Mouse (Mus musculus) forebrain, embryonic 12.5 days (tissue): Measurements from ENCODE around the gene Efna5. TPM values are rescaled to one million over a fixed set of nuclear protein-coding genes. Genes with fewer than 3 reads are reported as not detected.

Experiments
- ATAC-seq: fragments of 200-750 bp; cut with Nextera tagmentation; 2 replicates; pipeline ENCODE4 v1.8.0; 2017; ENCODE audit warnings: moderate TSS enrichment; ENCODE audit not compliant: low FRiP score
- H3K27ac ChIP-seq: fragments of 300-500 bp; sonication (generic); 2 replicates; pipeline ENCODE4 v1.5.1; 2016; ENCODE audit warnings: mild to moderate bottlenecking
- H3K27me3 ChIP-seq: fragments of 300-500 bp; sonication (generic); 2 replicates; pipeline ENCODE4 v1.6.1; 2016; ENCODE audit warnings: mild to moderate bottlenecking
- H3K36me3 ChIP-seq: fragments of 300-500 bp; sonication (generic); replicated peaks from 2 replicates; pipeline ENCODE4 v1.6.1; 2016; ENCODE audit warnings: mild to moderate bottlenecking
- H3K4me1 ChIP-seq: fragments of 300-500 bp; sonication (generic); 2 replicates; pipeline ENCODE4 v1.6.1; 2016
- H3K4me2 ChIP-seq: fragments of 300-500 bp; sonication (generic); 2 replicates; pipeline ENCODE4 v1.6.1; 2016; ENCODE audit warnings: mild to moderate bottlenecking, moderate library complexity
- H3K4me3 ChIP-seq: fragments of 300-500 bp; sonication (generic); replicated peaks from 2 replicates; pipeline ENCODE4 v1.5.1; 2016; ENCODE audit warnings: mild to moderate bottlenecking
- H3K9ac ChIP-seq: fragments of 300-500 bp; sonication (generic); 2 replicates; pipeline ENCODE4 v1.6.1; 2016; ENCODE audit warnings: mild to moderate bottlenecking
- H3K9me3 ChIP-seq: fragments of 300-500 bp; sonication (generic); 2 replicates; pipeline ENCODE4 v1.6.1; 2016
- WGBS: fragments of 180-500 bp; shearing (Covaris S2); methylation state at CpG from one replicate; pipeline ENCODE4 v1.1.7; 2016; 5-methylcytosine and 5-hydroxymethylcytosine counted together
- polyA plus RNA-seq: library from polyadenylated mRNA; unstranded; fragments of >200 nt; fragmentation: Nextera tagmentation; extraction: Ambion mirVana; gene quantifications from 2 replicates; pipeline ENCODE4 v1.2.1, GENCODE M21; 2016

Gene Efna5
- polyA plus RNA-seq, 1 experiment from 2014 or later: 45.7 TPM

DNA sequence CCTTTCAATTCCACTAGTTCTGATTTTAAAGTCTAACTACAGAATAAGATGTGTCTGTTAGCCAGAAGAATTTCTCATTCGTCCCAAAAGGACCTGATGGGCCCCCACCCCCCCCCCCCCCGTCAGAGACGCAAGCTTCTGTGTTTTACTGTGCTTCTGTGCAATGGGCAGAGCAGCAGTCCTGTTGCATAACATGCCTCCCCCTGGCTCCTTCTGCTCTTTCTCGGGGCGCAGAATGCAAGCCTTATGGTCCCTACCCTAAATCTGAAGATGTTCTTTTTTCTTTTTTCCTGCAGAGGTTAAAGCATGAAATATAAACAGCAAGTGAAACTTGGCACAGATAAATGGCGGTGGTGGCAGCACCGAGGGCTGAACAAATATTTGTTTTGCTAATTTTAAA, 224.5 kb downstream of the Efna5 start:
- WGBS: 81% methylated on average over 7 of the region's 7 CpGs

DNA sequence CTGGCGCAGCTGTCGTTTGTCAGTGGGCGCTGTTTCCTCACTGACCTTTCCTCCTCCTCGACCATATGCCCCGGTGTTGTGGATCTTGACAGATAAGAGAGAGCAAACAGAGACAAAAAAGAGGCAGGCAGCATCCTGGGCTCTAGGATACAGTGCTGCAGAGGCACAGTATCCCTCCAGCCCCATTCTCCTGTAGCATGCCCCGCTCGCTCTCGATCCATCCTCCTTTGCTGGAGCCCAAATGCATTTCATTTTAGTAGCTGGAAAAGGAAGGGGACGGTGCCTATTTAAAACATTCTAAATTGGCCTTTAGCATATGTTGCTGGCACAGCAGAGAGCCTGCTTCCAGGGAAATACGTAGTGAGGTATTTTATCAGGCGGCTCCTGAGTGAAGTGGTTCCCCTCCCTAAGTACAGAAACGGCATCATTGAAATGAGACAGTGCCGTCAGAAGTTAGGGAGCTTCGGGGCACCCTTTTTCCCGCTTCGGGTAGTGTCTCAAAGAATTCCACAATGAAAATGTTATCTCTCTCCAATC, 225.2 kb downstream of the Efna5 start:
- WGBS: 85% methylated on average over 16 of the region's 16 CpGs
- peaks cover 39% of the 10 kb centered on the region for H3K4me1 ChIP-seq
- no peak overlapping the region for H3K9ac ChIP-seq
- no peaks in the 10 kb centered on the region for H3K36me3 ChIP-seq
- peaks cover 8% of the 10 kb centered on the region; the same call in 1 of the 2 replicates for H3K27me3 ChIP-seq
- H3K4me2 ChIP-seq: no peak overlapping the region
- H3K4me3 ChIP-seq: no peak overlapping the region
- no peak for ATAC-seq
- H3K9me3 ChIP-seq: no peaks in the 10 kb centered on the region
- no peak overlapping the region for H3K27ac ChIP-seq

More for the DNA sequence above, 224.5 kb downstream of the Efna5 start:
- no peak for ATAC-seq
- Histone ChIP-seq H3K27me3 (peaks cover 8% of the 10 kb centered on the region; the same call in 1 of the 2 replicates), H3K27ac (no peak overlapping the region), H3K4me2 (no peak overlapping the region), H3K4me1 (peaks cover 39% of the 10 kb centered on the region), H3K4me3 (no peak overlapping the region), H3K9ac (no peak overlapping the region), H3K9me3 (no peaks in the 10 kb centered on the region), H3K36me3 (no peaks in the 10 kb centered on the region)

- Histone ChIP-seq H3K4me2 (no peak overlapping the region), H3K4me1 (peaks cover 11% of the 10 kb centered on the region; the same call in 1 of the 2 replicates), H3K36me3 (no peaks in the 10 kb centered on the region), H3K9ac (no peak overlapping the region), H3K4me3 (no peak overlapping the region), H3K27me3 (peaks cover 8% of the 10 kb centered on the region; the same call in 1 of the 2 replicates), H3K27ac (no peak overlapping the region), H3K9me3 (no peaks in the 10 kb centered on the region)
- 78% methylated on average over 6 of the region's 6 CpGs for WGBS
- ATAC-seq: no peak
Measured at GRCm38 (mm10) chr17:62652451-62652850, 228.7 kb downstream of the Efna5 start.

- Histone ChIP-seq H3K27ac (no peak overlapping the region), H3K4me3 (no peak overlapping the region), H3K9me3 (no peaks in the 10 kb centered on the region), H3K27me3 (peaks cover 3% of the 10 kb centered on the region; the same call in 1 of the 2 replicates), H3K9ac (no peak overlapping the region), H3K36me3 (no peaks in the 10 kb centered on the region), H3K4me2 (no peak overlapping the region), H3K4me1 (0 out of 2 replicates have a peak, but pooled peaks cover 5% of the 10 kb centered on the region)
- ATAC-seq: no peak
- 92% methylated on average over 8 of the region's 8 CpGs for WGBS
Measured at GRCm38 (mm10) chr17:62651696-62652095, 229.4 kb downstream of the Efna5 start.

GRCm38 (mm10) chr17:62649293-62649950, 231.7 kb downstream of the Efna5 start:
- WGBS: 93% methylated on average over 10 of the region's 10 CpGs
- Histone ChIP-seq H3K4me3 (no peak overlapping the region), H3K27ac (no peak overlapping the region), H3K27me3 (no peaks in the 10 kb centered on the region), H3K36me3 (no peaks in the 10 kb centered on the region), H3K4me2 (no peak overlapping the region), H3K9ac (no peak overlapping the region), H3K4me1 (0 out of 2 replicates have a peak, but pooled peaks cover 5% of the 10 kb centered on the region), H3K9me3 (no peaks in the 10 kb centered on the region)
- no peak for ATAC-seq

DNA sequence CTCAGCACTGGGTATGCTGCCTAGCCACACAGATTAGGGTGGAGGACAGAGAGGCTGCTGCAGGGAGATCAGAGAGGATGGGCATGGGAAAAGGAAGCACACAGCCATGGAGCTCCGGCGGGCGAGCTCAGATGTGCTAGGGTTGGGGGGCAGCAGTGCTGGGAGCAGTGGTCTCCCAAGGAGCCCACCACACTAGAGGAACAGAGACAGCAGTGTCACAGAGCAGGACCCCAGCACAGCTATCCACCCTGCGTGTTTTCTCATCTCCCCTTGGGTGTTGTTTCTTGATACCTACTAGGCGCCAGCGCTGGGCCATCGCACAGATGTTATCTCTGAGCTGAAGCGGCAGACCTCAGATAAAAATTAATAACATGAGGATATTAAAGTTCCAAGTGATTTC, 234.3 kb downstream of the Efna5 start:
- no peaks in the 10 kb centered on the region for H3K27me3 ChIP-seq
- ATAC-seq: no peak
- 91% methylated on average over 8 of the region's 8 CpGs for WGBS
- H3K27ac ChIP-seq: no peak overlapping the region
- no peaks in the 10 kb centered on the region for H3K9me3 ChIP-seq
- no peak overlapping the region for H3K9ac ChIP-seq
- no peak overlapping the region for H3K4me2 ChIP-seq
- no peak overlapping the region for H3K4me3 ChIP-seq
- H3K36me3 ChIP-seq: no peaks in the 10 kb centered on the region
- H3K4me1 ChIP-seq: peaks cover 6% of the 10 kb centered on the region; the same call in 1 of the 2 replicates

DNA sequence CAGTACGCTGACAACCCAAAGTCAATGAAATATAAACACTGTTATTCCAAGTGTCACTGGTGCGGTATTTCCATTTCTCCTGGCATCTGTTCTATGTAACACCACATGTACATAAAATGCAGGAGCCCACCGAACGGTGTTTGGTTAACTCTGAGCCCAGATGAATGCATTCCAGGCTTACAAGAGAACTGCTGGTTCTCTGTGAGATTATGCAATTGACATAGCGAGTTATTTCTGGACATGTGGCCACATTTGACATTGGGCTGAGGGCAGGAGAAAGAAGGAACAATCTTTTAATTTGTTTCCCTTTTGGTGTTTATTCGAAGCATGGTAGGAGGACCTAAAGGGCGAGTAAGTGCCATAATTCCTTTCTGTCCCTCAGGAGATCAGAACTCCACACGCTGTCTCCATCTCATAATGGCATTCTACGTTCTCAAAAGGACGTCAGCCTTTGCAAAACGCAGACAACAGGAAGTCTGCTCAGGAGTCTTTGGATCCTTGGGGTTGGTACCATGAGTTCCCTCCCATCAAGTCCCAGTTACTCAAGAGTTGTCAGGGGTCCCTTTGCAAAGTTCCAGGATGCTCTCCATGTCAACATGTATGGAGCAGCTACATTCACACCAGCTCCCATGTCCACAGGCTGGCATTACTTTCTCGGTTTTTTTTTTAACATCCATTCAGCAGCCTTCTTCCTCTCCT, 238.5 kb downstream of the Efna5 start:
- H3K27ac ChIP-seq: no peak overlapping the region
- H3K4me1 ChIP-seq: peaks cover 6% of the 10 kb centered on the region; the same call in 1 of the 2 replicates
- H3K36me3 ChIP-seq: no peaks in the 10 kb centered on the region
- no peak for ATAC-seq
- H3K4me3 ChIP-seq: no peak overlapping the region
- no peaks in the 10 kb centered on the region for H3K9me3 ChIP-seq
- 78% methylated on average over 12 of the region's 12 CpGs for WGBS
- no peak overlapping the region for H3K9ac ChIP-seq
- H3K27me3 ChIP-seq: no peaks in the 10 kb centered on the region
- no peak overlapping the region for H3K4me2 ChIP-seq

DNA sequence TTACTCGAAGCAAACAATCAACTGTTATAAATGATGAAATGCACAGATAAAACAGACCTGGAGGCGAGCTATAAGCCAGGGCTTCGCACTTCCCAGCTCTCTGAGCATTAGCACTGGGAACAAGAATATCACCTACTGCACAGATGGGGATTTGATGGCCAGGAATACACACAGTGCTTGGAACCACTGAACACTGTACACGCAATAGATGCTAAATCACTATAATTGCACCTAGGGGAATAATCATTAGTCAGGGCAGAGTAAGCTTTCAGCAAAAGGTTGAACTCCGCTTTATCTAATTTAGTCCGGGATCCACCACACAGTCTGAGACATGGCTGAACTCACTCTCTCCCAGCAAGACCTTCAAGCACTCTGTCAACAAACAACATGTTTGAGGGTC, 240.5 kb downstream of the Efna5 start:
- no peaks in the 10 kb centered on the region for H3K27me3 ChIP-seq
- H3K9me3 ChIP-seq: no peaks in the 10 kb centered on the region
- peaks cover 6% of the 10 kb centered on the region; the same call in 1 of the 2 replicates for H3K4me1 ChIP-seq
- H3K27ac ChIP-seq: no peak overlapping the region
- ATAC-seq: no peak; the same call in 1 of the 2 replicates
- H3K36me3 ChIP-seq: no peaks in the 10 kb centered on the region
- H3K9ac ChIP-seq: no peak overlapping the region
- no peak overlapping the region for H3K4me2 ChIP-seq
- WGBS: 88% methylated on average over 6 of the region's 6 CpGs
- H3K4me3 ChIP-seq: no peak overlapping the region

DNA sequence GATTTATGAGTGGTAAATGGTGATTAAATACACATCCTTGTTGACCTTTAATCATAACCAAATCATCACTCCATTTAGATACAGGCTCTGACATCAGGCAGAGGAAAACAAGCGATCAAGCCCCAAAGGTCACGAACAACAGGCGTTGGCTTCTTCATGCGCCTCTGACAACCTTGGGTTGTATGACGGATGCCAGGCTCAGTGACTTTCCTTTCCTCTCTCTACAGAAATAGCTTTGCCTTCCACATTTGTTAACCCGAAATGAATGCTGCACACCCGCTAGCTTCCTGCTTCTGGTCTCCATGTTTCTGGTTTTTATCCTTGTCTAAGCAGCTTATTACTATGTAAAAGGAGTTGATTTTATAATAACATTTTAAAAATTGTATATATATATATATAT, 244.2 kb downstream of the Efna5 start:
- Histone ChIP-seq H3K27ac (no peak overlapping the region), H3K36me3 (no peaks in the 10 kb centered on the region), H3K27me3 (no peaks in the 10 kb centered on the region), H3K4me1 (no peaks in the 10 kb centered on the region), H3K4me2 (no peak overlapping the region), H3K4me3 (no peak overlapping the region), H3K9me3 (no peaks in the 10 kb centered on the region), H3K9ac (no peak overlapping the region)
- 93% methylated on average over 7 of the region's 7 CpGs for WGBS
- no peak for ATAC-seq

- no peak overlapping the region for H3K4me2 ChIP-seq
- no peak overlapping the region for H3K9ac ChIP-seq
- H3K27ac ChIP-seq: no peak overlapping the region
- no peaks in the 10 kb centered on the region for H3K4me1 ChIP-seq
- 58% methylated on average over 3 of the region's 3 CpGs for WGBS
- no peaks in the 10 kb centered on the region for H3K9me3 ChIP-seq
- no peak for ATAC-seq
- no peaks in the 10 kb centered on the region for H3K36me3 ChIP-seq
- H3K27me3 ChIP-seq: no peaks in the 10 kb centered on the region
- no peak overlapping the region for H3K4me3 ChIP-seq
Measured at GRCm38 (mm10) chr17:62634937-62635336, 246.2 kb downstream of the Efna5 start.

DNA sequence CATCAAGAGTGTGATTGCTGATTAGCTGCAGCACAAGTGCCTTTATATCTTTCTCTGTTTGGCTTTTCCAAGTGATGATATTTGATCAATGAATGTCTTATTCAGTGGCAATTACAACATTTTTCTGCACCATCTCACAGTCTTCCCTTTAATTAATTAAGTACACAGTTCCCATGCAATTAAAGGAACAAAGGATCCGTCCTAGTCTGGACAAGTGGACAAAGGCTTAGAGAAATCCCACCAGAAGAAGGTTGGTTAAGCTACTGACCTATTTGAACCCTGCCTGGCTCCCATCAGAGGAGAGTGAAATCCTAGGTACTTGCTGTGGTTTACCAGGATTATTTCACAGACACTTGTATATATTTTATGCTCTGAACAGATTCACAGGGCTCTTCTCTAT, 252.6 kb downstream of the Efna5 start:
- Histone ChIP-seq H3K4me2 (no peak overlapping the region), H3K27ac (no peak overlapping the region), H3K4me3 (no peak overlapping the region), H3K36me3 (no peaks in the 10 kb centered on the region), H3K9ac (no peak overlapping the region), H3K4me1 (peaks cover 22% of the 10 kb centered on the region), H3K9me3 (no peaks in the 10 kb centered on the region), H3K27me3 (peaks cover 3% of the 10 kb centered on the region; the same call in 1 of the 2 replicates)
- 13% methylated on average over 1 of the region's 1 CpGs for WGBS
- ATAC-seq: no peak; the same call in 1 of the 2 replicates

DNA sequence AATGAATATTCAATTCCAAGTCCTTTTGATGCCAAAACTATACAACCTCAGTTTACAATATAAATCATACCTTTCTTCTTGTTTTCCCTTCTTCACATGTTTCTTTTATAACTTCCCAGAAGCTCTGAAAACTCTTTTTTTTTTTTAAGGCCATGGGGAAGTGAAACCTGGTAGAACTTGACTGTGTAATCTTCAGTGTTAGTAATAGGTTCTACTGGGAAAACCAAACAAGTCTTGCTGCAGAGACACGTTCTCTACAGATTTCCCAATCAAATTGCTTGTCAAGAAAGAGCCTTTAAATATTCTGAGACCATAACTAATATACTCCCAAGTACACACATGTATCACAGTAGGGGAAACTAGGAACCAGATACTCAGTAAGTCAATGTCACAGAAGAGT, 253.6 kb downstream of the Efna5 start:
- no peaks in the 10 kb centered on the region for H3K36me3 ChIP-seq
- H3K4me1 ChIP-seq: peaks cover 22% of the 10 kb centered on the region
- no peak overlapping the region for H3K27ac ChIP-seq
- peaks cover 3% of the 10 kb centered on the region; the same call in 1 of the 2 replicates for H3K27me3 ChIP-seq
- H3K4me2 ChIP-seq: no peak overlapping the region
- WGBS: 94% methylated on average over 1 of the region's 1 CpGs
- no peak overlapping the region for H3K4me3 ChIP-seq
- H3K9me3 ChIP-seq: no peaks in the 10 kb centered on the region
- ATAC-seq: no peak
- no peak overlapping the region for H3K9ac ChIP-seq
